Mouse (Mus musculus): ENCODE results near the gene Gga1. TPM values are rescaled to one million over a fixed set of nuclear protein-coding genes. Genes with fewer than 3 reads are reported as not detected.

Gga1 gene
- polyA plus RNA-seq (2012; rRNA removed) = 69.9 and 82.1 TPM in 2 replicates

DNA sequence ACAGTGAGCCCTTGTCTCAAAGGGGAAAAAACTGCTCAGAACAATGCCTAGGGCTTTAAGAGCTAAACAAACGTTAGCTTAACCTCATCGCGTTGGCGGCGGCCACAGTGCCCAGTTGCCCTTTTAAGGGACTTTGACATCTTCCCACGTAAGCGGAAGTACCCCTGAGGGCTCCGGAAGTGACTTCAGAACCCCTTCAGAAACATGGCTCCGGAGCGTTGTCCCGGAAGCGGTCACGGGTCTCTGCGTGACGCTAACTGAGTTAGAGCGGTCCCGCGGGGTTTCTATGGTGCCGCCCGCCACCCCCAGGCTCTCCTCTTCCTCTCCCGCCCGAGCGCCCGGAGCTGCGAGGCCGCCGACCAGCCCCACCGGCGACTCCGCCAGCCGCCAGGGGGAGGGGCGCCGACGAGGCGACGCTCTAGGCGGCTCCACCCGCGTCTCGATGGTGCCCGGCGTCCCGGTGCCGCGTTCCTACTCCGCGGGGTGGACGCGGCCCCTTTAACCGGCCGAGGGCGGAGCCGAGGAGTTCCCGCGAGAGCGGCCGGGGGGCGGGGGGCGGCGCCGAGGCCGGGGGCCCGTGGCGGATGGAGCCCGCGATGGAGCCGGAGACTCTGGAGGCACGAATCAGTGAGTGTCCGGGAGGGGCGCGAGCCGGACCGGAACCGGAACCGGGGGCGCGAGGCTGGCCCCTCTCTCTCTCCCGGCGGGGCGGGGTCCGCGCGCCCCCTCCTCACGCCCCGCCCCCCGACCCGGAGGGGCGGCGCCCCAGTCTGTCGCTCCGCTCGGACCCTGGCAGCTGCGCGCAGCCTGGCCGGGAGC is at the start of gene Gga1:
Gene Gga1, plus strand, starts transcription at position 200 of the 819 bp plus-strand sequence.
- H3K27me3 ChIP-seq (ENCODE audit: control insufficient read depth, insufficient read depth, low read length) = no peaks in the 10 kb centered on the region
- TF ChIP-seq POLR2A (IDR thresholded peaks at IDR 0.05; ENCODE audit: control insufficient read depth, low read depth, low read length) (peak; percentile 62; the same call in 1 of the 2 replicates), CTCF (IDR thresholded peaks at IDR 0.05; ENCODE audit: control insufficient read depth, insufficient read depth, insufficient replicate concordance, low read depth, low read length) (no peak)

DNA sequence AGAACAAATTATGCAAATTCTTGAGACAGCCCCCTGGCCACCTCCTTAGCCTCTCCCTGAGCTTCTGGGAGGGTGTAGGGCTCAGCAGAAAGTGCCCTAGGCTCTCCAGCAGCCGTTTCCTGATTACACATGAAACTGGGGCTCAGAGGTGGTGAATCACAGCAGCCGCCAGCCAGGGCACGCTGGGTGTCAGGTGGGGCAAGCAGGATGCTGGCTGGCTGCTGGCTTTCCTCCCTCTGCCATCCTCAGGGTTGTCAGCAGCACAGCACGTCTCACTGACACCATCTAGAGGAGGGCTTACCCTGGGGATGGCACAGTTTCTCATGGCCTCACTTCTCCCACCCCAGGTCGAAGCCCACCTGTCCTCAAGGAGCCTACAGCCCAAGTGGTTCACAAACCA is 48.7 kb upstream of the Gga1 start:
- no peak overlapping the region for H3K27ac ChIP-seq (ENCODE audit: control insufficient read depth, insufficient read depth, low read depth, low read length)
- H3K4me3 ChIP-seq (ENCODE audit: control insufficient read depth, low read depth, low read length) = no peak overlapping the region
- no peaks in the 10 kb centered on the region for H3K36me3 ChIP-seq (ENCODE audit: control insufficient read depth, insufficient read depth, low read length)
- no peak for TF ChIP-seq CTCF (IDR thresholded peaks at IDR 0.05; ENCODE audit: control insufficient read depth, insufficient read depth, insufficient replicate concordance, low read depth, low read length)
- TF ChIP-seq POLR2A (IDR thresholded peaks at IDR 0.05; ENCODE audit: control insufficient read depth, low read depth, low read length) = no peak
- no peaks in the 10 kb centered on the region for H3K27me3 ChIP-seq (ENCODE audit: control insufficient read depth, insufficient read depth, low read length)
- peaks cover 2% of the 10 kb centered on the region; the same call in 1 of the 2 replicates for H3K4me1 ChIP-seq (ENCODE audit: control insufficient read depth, insufficient read depth, low read length)

More for the DNA sequence above, at the start of gene Gga1:
- Histone ChIP-seq H3K4me1 (ENCODE audit: control insufficient read depth, insufficient read depth, low read length) (peaks cover 10% of the 10 kb centered on the region), H3K4me3 (ENCODE audit: control insufficient read depth, low read depth, low read length) (peak within 1 kb of the TSS; percentile 83), H3K36me3 (ENCODE audit: control insufficient read depth, insufficient read depth, low read length) (no peaks in the 10 kb centered on the region), H3K27ac (ENCODE audit: control insufficient read depth, insufficient read depth, low read depth, low read length) (peak within 1 kb of the TSS; percentile 80)

- no peak overlapping the region for H3K4me3 ChIP-seq (ENCODE audit: control insufficient read depth, low read depth, low read length)
- H3K36me3 ChIP-seq (ENCODE audit: control insufficient read depth, insufficient read depth, low read length) = no peaks in the 10 kb centered on the region
- no peaks in the 10 kb centered on the region for H3K27me3 ChIP-seq (ENCODE audit: control insufficient read depth, insufficient read depth, low read length)
- H3K27ac ChIP-seq (ENCODE audit: control insufficient read depth, insufficient read depth, low read depth, low read length) = no peak overlapping the region
- TF ChIP-seq CTCF (IDR thresholded peaks at IDR 0.05; ENCODE audit: control insufficient read depth, insufficient read depth, insufficient replicate concordance, low read depth, low read length) (no peak), POLR2A (IDR thresholded peaks at IDR 0.05; ENCODE audit: control insufficient read depth, low read depth, low read length) (no peak)
- H3K4me1 ChIP-seq (ENCODE audit: control insufficient read depth, insufficient read depth, low read length) = peaks cover 2% of the 10 kb centered on the region; the same call in 1 of the 2 replicates
Observed at GRCm38 (mm10) chr15:78829636-78830035, 47.4 kb upstream of the Gga1 start.

DNA sequence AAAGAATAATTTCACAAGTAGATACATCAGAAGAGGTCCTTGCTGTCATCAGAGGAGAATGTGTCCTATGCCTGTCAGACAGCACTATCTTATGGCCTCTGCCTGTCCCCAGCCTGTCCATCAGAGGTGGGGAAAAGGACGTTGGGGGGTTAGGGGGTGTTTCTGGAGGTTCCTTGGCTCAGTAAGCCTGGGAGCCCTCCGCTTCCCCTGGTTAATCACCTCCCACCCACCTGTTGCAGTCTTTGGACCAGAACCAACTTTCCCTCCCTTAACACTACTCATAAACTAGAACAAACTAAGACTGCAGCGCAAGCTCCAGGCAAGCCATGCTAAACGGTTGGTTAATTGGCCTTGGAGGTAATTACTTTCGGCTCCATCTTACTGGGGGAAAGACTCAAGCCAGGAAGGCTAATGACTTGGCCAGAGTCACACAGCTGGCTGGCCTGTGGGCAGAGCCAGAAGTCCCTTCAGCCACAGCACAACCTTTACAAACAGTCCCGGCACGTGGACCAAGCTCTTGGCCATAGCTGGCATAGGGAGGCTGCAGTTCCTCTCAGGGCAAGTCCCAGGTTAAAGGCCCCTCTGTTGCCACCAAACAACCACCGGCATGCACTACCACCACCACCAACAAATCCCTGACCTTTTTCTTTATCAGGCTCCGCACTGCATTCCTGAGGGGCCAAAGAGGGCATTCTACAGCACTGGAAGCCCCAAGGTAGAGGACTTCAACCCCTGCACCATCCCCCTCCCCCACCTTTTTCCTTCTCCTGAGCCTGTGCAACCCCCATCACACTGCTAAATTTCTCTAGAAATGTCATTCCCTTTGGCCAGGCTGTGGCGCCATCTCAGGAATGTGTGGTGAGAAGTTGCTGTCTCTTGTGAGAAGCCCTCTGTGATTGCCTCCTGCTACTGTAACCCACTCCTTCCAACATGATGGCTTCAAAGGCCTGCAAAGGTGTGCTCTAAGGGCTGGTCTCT is 46.0 kb upstream of the Gga1 start:
- no peak overlapping the region for H3K27ac ChIP-seq (ENCODE audit: control insufficient read depth, insufficient read depth, low read depth, low read length)
- H3K4me1 ChIP-seq (ENCODE audit: control insufficient read depth, insufficient read depth, low read length) = peaks cover 2% of the 10 kb centered on the region
- no peak for TF ChIP-seq POLR2A (IDR thresholded peaks at IDR 0.05; ENCODE audit: control insufficient read depth, low read depth, low read length)
- no peaks in the 10 kb centered on the region for H3K36me3 ChIP-seq (ENCODE audit: control insufficient read depth, insufficient read depth, low read length)
- H3K4me3 ChIP-seq (ENCODE audit: control insufficient read depth, low read depth, low read length) = no peak overlapping the region
- no peaks in the 10 kb centered on the region for H3K27me3 ChIP-seq (ENCODE audit: control insufficient read depth, insufficient read depth, low read length)

DNA sequence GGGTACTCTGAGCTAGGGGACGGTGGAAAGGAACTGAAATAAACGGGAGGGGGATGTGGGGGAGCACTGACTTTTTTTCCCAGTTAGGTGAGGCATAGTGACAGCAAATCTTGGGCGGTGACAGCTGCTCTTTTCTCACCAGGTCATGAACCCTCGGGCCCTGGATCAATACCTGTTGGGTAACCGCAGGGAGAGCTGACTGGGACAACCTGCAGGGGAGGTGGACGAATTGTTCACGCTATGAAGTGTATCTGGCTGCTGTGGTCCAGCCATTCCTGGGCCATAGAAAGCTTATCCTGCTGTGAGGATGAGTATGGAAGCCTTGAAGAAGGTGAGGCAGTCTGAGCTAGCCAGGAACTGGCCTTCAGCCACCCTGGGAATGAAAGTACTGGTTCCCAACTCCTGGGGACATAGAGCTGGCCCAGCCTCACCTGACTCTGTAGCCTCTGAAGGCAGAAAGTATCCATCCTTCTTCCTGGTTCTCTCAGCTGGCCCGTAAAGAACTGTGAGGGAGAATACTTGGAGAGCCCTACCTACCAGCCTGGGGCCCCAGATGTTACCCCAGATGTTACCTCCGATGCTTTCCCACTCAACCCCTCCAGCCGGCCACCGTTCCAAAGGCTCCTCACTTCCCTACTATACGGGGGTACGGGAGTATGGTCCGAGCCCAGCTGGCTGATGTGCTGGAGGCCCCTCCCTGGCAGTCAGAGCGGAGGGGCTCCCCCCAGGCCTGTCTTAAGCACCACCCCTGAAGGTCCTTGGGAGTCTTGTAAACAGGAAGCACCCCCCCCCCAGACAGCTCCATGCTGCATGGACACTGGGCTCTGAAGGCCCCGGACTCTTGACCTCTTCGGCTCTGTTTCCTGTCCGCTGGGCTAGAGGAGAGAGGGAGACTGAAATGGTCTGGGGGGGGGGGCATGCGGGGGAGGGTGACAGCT is 45.0 kb upstream of the Gga1 start:
- Histone ChIP-seq H3K27me3 (ENCODE audit: control insufficient read depth, insufficient read depth, low read length) (no peaks in the 10 kb centered on the region), H3K36me3 (ENCODE audit: control insufficient read depth, insufficient read depth, low read length) (no peaks in the 10 kb centered on the region), H3K4me1 (ENCODE audit: control insufficient read depth, insufficient read depth, low read length) (peaks cover 2% of the 10 kb centered on the region), H3K27ac (ENCODE audit: control insufficient read depth, insufficient read depth, low read depth, low read length) (peak overlapping the region; percentile 23; the same call in 1 of the 2 replicates), H3K4me3 (ENCODE audit: control insufficient read depth, low read depth, low read length) (no peak overlapping the region)
- TF ChIP-seq POLR2A (IDR thresholded peaks at IDR 0.05; ENCODE audit: control insufficient read depth, low read depth, low read length) (0 out of 2 replicates have a peak, but pooled peaks have one; percentile 29), CTCF (IDR thresholded peaks at IDR 0.05; ENCODE audit: control insufficient read depth, insufficient read depth, insufficient replicate concordance, low read depth, low read length) (no peak)

DNA sequence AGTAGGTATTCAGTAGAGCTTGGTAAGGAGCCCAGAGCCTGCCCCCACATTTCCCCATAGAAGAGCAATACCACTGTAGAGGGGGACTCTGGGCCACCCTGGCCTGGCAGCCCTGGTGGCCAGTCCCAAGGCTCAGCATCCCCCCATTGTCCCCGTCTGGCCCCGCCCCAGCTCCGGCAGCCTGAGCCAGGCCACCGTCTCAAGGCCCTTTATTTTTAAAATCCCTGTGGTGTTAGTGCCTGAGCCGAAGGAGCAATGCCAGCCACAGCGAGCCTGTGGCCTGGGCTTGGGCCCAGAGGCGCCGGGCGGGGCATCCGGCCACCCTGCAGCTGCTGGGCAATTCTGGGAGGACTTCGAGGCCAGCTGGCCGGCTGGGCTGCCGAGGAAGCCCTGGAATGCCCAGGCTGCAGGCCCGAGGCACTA is 44.3 kb upstream of the Gga1 start:
- TF ChIP-seq POLR2A (IDR thresholded peaks at IDR 0.05; ENCODE audit: control insufficient read depth, low read depth, low read length) = no peak
- no peak for TF ChIP-seq CTCF (IDR thresholded peaks at IDR 0.05; ENCODE audit: control insufficient read depth, insufficient read depth, insufficient replicate concordance, low read depth, low read length)
- Histone ChIP-seq H3K4me1 (ENCODE audit: control insufficient read depth, insufficient read depth, low read length) (peaks cover 2% of the 10 kb centered on the region), H3K4me3 (ENCODE audit: control insufficient read depth, low read depth, low read length) (no peak overlapping the region), H3K36me3 (ENCODE audit: control insufficient read depth, insufficient read depth, low read length) (no peaks in the 10 kb centered on the region), H3K27ac (ENCODE audit: control insufficient read depth, insufficient read depth, low read depth, low read length) (peak overlapping the region; percentile 51), H3K27me3 (ENCODE audit: control insufficient read depth, insufficient read depth, low read length) (no peaks in the 10 kb centered on the region)

Measured in testis, adult 2 months (tissue).